Mouse (Mus musculus): ENCODE results near the gene Fgf12.

DNA sequence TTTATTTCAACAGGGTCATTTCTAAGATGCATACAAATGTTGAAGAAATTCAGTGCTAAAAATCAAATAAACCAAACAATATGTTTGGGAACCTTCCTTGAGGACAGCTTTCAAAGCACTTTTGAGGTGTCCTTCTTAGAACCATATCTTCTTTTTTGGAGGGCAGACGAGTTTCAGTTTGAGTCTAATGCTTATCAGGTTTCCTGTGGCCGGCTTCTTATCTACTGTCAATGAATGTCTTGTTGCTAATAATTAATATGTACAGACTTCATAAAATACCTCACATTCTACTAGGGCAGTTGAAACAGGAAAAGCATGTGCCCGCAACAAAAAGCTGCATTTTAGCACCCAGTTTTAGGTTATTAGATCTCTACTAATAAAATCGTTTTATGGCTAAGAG lies 513.5 kb downstream of the Fgf12 start:
- TF ChIP-seq CTCF (IDR thresholded peaks at IDR 0.05; ENCODE audit: low read depth, low read length) (no peak), POLR2A (IDR thresholded peaks at IDR 0.05; ENCODE audit: insufficient read depth, low read length) (no peak), EP300 (IDR thresholded peaks at IDR 0.05; ENCODE audit: insufficient read depth, low read depth, low read length) (no peak)

Measured in ES-Bruce4 (cell line).